Mouse (Mus musculus): ENCODE results near the gene Fam90a1a.

- TF ChIP-seq EP300 (IDR thresholded peaks at IDR 0.05; ENCODE audit: low read depth): no peak
- no peak for TF ChIP-seq CTCF (IDR thresholded peaks at IDR 0.05; ENCODE audit: low read depth)
Measured at GRCm38 (mm10) chr8:21956336-21956735, 2.2 kb upstream of the Fam90a1a start.
